Mouse (Mus musculus): ENCODE data around the gene C2cd3.

The C2cd3 gene

DNA sequence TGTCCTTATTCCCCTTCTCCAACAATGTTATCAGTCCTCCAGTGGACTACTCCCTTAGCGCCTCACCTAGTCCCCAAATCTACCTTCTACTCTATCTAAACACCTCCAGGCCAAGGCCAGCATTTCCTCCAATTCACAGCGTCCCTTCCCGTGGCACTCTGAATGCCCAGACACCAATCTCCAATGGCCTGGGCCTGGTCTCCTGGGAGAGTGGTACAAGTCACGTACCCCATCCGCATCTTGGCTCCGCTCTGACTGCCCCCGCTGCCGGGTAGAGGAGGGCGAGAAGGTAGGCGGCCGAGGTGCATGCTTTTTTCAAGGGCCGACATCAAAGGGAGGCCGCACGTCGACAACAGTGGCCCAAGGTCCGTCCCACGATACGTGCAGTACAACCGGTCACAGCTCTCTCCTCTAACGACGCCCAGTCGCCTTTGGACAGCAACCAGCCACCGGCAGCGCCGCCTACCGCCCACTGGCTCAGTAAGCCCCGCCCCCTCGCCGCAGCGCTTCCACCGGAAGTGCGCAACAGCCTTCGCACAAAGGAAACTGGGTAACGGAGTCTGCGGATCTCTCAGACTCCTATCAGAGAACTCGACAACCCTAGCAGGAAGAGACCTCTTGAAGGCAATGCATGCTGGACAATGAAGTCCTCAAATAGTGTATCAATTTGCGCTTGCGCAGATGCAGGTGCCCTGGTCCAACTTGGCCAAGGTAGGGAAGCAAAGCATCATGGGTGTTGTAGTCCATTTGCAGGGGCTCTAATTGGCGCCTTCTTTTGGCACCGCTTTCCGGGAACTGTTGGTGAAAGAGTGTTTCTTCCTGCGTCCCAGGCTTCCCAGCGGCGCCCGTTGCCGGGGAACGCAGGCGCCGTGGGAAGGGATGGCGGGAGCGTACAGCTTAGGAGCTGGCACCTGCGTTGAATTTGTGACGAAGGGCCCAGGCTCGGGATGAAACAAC lies at the start of gene C2cd3, which contains the start of gene Ppme1:
TSS of gene C2cd3 (plus strand) at position 739 of the 957 bp plus-strand sequence.
TSS of gene Ppme1 (minus strand) at position 813 of the 957 bp plus-strand sequence.
- peak; percentile 98 for DNase-seq (ENCODE audit: low read depth)

DNA sequence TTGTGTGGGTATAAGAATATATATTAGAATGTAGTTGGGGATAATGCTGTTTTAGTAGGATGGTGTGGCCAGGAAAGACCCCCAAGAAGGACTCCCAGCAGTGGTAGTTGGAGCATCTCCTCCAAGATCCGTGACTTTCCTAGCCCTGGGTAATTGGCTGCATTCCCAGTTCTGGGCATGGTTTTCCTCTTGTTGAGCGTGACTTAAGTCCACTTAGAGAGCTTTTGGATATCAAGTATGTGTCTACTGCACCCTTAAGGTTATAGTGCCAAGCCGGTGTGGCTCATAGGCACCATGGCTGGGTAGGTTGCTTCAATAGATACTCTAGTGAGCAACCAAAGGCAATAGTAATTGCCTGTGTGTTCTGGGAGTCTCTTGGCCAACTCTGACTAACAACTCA lies 48.3 kb upstream of the C2cd3 start:
- DNase-seq (ENCODE audit: low read depth): no peak

DNA sequence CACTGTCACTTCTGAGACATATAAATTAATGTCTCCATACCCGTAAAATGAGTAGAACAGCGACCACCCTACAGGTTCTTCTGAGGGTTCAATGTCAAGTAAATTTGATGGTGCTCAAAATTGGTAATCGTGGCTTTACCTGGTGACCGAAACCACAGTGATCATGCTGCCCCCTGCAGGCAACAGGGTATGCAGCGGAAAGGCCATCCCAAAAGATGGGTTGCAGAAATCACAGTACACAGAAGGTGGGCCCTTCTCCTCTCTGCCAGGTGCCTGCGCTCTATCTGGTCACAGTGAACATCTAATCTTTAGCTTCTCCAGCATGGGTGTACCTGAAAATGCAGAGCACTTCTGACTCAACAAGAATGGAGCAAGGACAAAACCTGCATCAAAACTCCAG lies 46.6 kb upstream of the C2cd3 start:
- DNase-seq (ENCODE audit: low read depth): no peak

DNA sequence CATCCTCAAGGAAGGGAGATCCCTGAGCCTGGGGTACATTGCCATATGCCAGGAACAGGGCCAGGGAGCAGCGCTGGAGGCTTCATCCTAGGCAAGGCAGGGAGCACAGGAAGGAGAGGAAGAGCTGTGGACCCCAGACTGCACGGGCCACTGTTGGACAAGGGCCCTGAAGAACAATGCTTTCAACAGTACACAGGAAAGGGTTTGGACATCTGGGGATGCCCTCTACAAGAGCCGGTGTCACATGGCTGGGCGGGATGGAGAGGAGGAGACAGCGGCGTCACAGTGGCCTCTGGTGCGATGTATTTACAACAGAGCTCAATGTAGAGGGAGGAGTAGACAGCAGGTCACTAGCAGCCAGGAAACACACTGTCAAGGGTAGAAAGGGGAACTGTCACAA lies 44.5 kb upstream of the C2cd3 start:
- DNase-seq (ENCODE audit: low read depth): no peak

DNA sequence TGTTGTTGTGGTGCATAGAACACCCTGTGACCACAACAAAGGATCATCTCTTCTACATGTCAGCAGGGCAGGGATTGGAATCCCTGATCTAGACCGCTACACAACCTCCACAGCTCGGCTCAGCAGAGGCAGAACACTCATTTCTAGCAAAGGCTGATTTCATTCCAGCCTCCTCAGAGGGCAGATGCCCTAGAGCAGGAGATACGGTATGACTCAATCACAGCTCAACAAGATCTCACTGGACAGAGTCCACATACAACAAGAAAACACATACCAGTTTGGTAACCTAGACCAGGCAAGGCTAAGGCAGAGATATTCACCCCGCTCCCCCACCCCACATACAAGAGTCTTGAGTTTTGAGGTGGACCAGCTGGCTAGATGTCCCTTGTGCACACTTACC lies 43.4 kb upstream of the C2cd3 start:
- no peak for DNase-seq (ENCODE audit: low read depth)

DNA sequence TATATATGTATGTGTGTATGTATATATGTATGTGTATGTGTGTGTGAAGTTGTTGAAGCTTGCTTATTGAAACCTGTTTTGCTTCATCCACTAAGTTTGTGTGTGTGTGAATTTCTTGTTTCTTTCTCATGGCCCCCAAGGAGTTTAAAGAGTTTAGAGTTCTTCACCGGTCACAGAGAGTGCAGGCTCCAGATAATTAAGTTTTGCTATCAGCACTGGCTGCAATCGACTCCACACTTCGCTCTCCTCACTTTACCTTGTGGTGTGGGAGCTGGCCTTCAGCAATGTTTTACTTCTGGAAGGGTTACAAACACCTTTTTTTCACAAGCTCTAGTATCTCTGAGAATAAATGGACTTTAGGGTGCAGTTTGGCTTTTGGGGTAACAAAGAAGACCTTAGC lies 40.8 kb upstream of the C2cd3 start:
- DNase-seq (ENCODE audit: low read depth): no peak

DNA sequence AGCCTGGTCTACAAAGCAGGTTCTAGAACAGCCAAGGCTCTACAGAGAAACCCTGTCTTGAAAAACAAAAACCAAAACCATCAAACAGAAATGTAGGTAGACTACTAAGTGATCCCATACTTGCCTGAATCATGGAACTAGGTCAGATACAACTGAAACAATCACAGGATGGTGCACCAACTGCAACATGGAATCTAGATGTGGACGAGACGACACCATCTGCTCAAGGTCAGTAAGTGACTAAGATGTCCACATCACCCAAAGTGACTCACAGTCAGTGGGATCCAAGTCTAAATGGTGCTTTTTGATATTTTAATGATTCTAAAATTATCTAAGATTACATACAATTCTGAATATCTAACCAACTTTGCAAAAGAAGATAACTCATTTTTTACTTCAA lies 36.1 kb upstream of the C2cd3 start:
- DNase-seq (ENCODE audit: low read depth): no peak

DNA sequence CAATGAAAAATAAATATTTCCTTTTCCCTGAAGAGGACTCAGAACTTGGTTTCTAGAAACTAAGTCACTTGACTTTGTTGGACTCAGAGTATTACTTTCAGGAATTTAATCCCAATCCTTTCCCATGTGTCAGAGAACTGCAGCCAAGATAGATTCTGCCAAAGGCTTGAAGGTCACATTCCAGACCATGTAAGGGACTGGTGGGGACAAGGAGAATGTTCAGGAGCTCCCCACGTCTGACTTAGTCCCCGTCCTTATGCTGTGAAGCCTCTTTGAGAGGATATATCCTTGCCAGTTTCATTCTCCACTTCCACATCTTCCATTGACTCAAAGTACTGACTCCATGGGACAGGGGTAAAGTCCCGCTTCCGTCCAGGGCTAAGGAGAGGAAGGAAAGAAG lies 17.0 kb upstream of the C2cd3 start:
- no peak for DNase-seq (ENCODE audit: low read depth)

DNA sequence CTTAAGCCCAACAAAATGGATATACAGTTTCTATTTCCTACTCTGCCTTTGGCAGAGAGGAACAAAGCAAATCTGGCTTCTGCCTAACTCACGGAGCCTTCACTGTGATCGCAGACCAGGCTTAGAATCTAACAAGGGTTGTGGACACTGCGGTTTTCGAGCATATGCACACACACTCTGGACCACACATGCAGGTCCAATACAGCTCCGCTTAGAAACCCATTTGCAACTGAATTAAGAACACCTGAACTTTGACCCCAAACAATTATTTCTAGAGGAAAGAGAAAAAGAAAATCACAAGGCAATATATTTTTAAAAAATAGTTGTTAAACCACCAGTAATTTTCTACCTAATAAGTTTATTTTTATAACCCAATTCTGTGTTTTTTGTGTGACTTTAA lies 15.7 kb upstream of the C2cd3 start:
- DNase-seq (ENCODE audit: low read depth): no peak

DNA sequence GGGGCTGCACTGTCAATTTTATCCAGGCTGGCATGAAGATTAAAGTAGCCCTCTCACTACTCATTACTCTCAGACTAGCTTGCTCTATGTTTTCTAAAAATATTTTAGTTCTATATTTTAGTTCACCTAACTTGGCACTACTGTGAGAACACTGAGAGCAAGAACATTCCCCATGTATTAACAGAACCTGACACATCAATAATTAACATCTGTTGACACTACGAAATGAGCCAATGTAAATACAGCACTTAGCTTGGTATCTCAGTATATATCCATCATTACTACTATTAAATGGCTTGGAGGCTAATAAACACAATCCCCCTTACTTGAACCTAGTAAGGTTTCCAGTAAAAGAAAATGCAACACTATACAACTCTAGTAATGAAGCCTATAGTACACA lies 15.3 kb upstream of the C2cd3 start:
- DNase-seq (ENCODE audit: low read depth): no peak

DNA sequence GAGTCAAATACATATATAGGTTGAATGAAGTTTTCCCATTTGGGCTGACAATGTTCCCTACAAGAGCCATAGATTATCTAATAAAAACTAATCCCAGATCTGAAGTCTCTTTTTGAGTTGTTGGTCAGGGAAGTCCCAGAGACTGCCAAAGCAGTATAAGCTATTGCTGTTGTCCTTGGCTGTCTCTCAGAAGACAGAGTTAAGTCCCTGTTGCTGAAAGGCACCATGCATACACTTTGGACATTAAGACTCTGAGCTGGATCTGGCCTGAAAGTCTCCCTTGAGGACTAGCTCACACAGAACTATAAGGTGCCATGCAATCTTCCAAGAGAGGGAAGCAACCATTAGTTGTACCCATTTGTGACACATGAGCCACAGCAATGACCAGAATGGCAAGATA lies 14.2 kb upstream of the C2cd3 start:
- DNase-seq (ENCODE audit: low read depth): no peak

DNA sequence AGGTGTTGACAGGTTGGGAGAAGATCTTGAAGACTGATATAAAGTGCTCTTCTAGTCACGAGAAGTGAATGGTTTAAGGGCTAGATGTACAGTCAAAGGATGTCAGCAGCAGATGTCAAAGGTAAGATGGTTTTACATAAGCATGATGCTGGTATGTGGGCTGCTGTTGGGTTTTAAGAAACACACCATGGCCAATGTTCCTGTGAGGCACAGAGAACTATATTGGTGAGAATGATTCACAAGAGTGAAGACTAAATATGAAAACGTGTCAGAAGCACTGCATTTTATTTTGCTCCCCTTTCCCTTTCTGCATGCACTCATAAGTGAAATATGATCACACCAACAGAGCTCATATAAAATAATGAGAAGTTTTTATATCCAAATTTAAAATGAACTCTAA lies 8.9 kb upstream of the C2cd3 start:
- no peak for DNase-seq (ENCODE audit: low read depth)

DNA sequence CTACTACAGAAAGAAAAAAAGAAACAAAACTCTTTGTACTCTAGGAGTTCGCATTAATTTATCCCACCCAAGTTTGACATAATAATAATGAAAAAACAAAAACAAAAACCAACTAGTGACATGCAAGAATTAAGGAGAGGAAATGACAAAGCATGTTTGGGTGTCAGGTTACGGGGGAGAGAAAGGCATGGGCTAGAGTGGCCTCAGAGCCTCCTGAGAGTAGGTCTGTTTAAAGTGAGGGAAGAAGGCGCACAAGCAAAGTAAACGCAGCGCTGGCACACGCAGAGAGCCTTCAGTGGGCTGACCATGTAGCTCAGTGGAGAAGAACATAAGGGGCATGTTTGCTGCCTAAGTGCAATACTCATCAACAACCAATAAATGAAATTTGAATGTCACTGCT lies 7.1 kb upstream of the C2cd3 start:
- DNase-seq (ENCODE audit: low read depth): no peak

DNA sequence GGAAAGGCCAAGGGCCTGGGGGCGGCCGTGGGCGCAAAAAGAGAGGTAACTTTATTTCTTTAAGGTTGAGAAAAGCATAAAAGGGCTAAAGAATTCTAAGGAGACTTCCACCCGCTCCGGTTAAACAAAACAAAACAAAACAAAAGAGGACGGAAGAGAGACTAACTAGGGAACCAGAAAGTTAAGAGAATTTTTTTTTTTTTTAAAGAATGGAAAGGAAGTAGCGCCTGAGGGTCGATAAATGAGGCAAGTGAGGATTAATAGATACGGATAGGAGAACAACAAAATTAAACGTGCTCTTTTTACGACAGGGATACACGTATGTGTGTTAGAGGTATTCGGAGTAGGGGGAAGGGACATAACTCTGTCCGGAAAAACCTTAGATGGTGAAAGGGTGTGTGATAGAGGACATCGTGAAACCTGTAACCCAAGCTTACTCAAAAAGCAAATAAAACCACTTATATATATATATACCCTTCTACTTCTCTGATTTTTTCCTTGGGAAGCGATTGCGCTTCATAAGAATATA lies 483 bp downstream of the C2cd3 start:
- peak; percentile 30 for DNase-seq (ENCODE audit: low read depth)

DNA sequence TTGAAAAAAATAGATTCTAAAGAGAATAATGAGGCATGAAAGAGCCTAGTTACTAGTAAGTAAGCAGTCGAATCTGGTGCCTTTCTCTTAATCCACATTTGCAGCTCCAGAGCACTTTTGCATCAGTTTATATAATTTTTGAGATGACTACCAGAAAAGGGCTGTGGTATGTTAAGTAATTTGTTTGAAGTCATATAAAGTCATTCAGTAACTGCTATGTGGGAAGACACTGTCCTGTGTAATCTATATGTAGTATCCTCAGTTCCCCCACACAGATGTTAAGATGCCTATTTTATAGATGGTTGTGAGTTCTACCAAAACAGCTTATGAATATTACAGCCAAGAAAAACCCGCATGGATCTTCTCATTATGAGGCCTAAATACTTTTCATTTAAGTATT lies 6.2 kb downstream of the C2cd3 start:
- DNase-seq (ENCODE audit: low read depth): no peak

DNA sequence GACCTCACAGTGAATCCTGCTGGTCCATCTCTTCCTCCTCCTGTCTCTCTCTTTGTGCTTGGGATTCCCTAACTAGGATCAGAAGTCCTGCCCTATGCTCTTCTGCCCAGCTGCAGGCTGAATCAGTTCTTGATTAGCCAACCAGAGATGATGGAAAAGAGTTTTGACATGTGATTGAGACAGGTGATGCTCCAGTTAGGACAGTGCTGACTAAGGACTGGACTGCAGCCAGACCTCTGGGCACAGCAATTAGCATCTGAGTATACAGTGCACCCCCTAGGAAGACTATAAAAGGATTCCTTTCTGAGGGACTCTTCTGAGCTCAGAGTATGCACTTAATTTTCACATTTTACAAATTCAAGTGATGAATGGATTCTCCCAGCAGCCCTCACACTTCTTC lies 9.1 kb downstream of the C2cd3 start:
- DNase-seq (ENCODE audit: low read depth): no peak

DNA sequence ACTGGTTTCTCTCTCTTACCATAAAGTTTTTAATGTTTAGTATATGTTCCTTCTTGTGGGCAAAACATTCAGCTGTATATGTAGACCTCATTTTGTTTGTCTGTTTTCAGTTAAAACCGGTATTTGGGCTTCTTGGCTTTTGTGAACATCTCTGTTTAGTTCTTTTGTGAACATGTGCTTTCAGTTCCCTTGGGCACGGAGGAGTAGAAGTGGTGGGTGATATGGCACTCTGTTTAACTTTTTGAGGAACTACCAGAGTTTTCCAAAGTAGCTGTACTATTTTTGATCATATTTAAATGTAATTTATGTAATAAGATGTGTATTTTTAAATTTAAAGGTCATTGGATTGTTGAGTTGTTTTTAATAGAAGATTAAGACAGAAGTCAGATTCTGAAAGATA lies 11.2 kb downstream of the C2cd3 start:
- DNase-seq (ENCODE audit: low read depth): no peak

DNA sequence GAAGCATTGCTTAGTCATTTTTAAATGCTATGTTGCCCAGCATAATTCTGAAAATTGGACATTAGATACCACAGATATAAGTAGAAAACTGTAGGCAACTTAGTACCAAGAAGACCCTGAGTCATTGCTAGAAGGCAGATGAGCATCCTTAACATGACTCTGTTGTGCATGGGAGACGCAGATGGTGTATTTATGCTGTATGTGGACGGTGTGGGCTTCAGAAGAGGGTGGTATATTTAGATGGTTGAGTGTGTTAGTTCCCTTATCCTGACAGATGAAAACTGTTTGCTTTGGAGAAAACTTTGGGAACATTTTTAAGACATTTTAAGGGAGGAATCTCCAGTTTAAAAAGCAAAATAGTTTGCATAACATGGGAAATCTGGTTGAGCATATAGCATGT lies 16.1 kb downstream of the C2cd3 start:
- no peak for DNase-seq (ENCODE audit: low read depth)

DNA sequence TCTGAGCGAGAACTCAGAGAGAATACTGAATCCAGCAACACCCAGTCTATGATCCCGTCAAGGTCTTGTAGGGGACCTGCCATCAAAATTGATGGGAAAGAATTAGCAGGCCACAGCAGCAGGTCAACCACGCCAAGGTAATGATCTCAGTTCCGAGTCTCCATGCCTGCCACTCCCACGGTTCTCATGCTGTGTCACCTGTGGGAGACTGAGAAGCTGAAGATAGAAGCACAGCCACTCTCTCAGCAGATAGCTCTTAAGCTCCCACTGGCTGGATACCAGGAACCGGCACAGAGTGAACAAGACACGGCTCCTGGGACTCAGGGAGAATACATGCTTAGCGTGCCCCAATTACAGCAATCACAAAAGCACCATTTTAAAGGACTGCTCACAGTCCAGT lies 18.1 kb downstream of the C2cd3 start:
- no peak for DNase-seq (ENCODE audit: low read depth)

DNA sequence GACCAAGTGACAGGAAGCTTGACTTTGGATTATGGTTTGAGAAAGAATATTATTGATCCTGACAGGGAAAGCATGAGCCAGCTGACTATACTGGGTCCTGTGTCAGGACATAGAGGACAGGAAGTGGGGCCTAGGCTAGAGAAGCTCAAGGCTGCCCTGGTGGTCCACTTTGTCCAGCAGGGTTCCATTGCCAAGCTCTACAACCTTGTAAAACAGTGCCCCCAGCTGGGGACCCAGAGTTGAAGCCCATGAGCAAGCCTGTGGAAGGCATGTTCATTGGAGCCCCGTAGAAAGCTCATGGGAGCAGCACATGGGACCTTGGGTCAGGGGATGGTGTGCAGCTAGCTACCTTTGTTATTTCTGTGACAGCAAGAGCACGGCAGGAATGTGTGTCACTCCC lies 20.2 kb downstream of the C2cd3 start:
- no peak for DNase-seq (ENCODE audit: low read depth)

DNA sequence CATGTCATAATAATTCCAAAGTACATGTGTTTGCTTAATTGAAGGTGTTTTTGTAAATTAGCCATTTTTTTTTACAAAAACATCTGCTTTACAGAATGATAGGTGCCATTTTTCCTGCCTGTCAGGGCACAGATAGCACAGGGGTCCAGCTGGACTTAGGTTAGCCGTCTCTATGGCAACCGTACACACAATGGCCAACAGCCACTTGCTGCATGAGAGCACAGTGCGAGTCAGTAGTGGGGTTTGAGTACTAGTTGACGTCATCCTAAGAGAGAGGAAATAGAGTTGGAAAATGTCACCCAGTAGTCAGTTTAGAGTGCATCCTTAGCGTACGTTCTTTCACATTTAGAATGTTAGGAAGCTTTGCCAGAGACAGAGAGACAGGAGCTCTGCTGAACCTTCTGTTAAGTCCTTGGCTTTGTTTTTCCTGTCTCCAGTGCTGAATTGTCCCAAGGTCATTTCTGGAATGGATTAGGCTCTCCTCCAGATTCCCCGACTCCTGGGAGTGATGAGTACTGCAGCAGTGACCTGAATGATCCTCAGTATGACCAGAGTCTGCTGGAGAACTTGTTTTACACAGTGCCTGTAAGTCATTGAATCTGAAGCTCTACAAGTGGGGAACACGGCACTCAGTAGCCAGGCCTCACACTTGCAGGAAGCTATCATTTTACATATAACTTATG lies 27.3 kb downstream of the C2cd3 start:
- no peak for DNase-seq (ENCODE audit: low read depth)

DNA sequence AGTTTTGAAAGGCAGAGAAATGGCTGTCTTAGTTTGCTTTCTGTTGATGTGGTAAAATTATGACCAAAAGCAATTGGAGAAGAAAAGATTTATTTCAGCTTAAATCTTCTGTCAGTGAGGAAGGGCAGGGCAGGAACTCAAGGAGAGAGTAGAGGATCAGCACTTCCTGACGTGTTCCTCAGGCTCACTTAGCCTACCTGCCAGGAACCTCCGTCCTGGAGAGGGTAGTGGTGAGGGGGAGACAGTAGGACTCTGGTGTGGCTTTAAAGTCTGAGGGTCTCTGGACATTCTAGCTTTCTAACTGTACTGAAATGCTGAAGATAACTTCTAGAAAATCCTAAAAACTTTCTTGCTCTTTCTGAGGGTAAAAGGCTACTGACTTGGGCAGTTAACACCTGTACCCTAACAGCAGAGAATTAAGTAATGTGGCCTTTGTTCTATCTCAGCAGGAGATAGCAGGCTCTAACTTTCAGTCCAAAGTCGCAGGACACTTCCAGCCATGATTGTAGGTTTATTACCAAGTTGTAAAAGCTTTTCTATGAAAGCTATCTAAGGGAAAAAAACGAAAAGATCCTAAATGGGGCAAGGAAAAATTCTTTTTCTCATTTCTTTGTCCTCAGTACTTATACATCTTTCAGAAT lies 29.0 kb downstream of the C2cd3 start:
- DNase-seq (ENCODE audit: low read depth): no peak

DNA sequence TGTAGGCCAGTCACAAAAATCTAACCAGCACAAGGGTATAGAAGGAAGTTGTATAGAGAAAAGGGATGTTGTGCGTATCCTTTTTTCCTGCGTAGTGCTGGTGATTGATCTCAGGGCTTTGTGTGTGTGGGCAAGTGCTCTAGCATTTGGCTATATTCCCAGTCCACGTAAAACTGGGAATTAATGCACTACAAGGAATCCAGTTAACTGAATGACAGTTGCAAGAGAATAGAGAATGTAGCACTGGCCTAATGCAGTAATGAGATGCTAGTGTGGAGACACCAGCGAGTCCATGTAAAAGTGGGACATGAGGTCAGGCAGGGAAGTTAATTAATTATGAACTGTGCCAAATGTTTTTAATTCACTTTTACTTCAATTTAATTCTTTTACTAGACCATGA lies 30.7 kb downstream of the C2cd3 start:
- no peak for DNase-seq (ENCODE audit: low read depth)
